Mouse (Mus musculus): ENCODE data around the gene Gm45785.

GRCm38 (mm10) chr7:140828171-140828881 is 27.8 kb downstream of the Gm45785 start:
- no peak for TF ChIP-seq CTCF (IDR thresholded peaks at IDR 0.05; ENCODE audit: insufficient read depth, low read length)
- no peak for TF ChIP-seq POLR2A (IDR thresholded peaks at IDR 0.05; ENCODE audit: borderline replicate concordance, extremely low read depth, low read depth, low read length)

All from lung, adult 2 months (tissue).